Mouse (Mus musculus): ENCODE measurements around the gene Rsf1.
A peak's percentile ranks its signal among the peaks of the same experiment; 100 is the strongest.

- TF ChIP-seq POLR2A (IDR thresholded peaks at IDR 0.05; ENCODE audit: borderline replicate concordance, extremely low read depth, insufficient read depth, insufficient read length, poor library complexity, severe bottlenecking) (peak; percentile 32; the same call in 1 of the 2 replicates), CTCF (IDR thresholded peaks at IDR 0.05; ENCODE audit: borderline replicate concordance, extremely low read depth, insufficient read depth, insufficient read length) (no peak)
These were observed 158.2 kb downstream of the Rsf1 start, which contains the start of gene Aqp11 for GRCm38 (mm10) chr7:97737638-97738456.
